Mouse (Mus musculus) brain, embryonic 14.5 days (tissue): ENCODE measurements around the gene Erf.

ENCODE experiments used
- CTCF ChIP-seq: fragments of 200-500 bp; IDR thresholded peaks from 2 replicates; pipeline ENCODE4 v1.5.1; 2012; ENCODE audit warnings: inconsistent platforms, mild to moderate bottlenecking, moderate library complexity, borderline replicate concordance; ENCODE audit not compliant: insufficient read depth, insufficient read length; ENCODE audit errors: extremely low read depth
- POLR2A ChIP-seq: fragments of 200-500 bp; IDR thresholded peaks from 2 replicates; pipeline ENCODE4 v1.6.1; 2012; ENCODE audit warnings: mild to moderate bottlenecking, inconsistent platforms, borderline replicate concordance; ENCODE audit not compliant: poor library complexity, insufficient read depth, insufficient read length, severe bottlenecking; ENCODE audit errors: extremely low read depth

GRCm38 (mm10) chr7:25243361-25243760 lies 7.2 kb downstream of the Erf start:
- no peak for TF ChIP-seq CTCF
- TF ChIP-seq POLR2A = no peak
